11 mouse cellular contexts compared by ENCODE assay signal in genomic region chr17:45896142-45896921, GRCm38 (mm10).
DNase-seq lines count a peak whose midpoint lies in the region; ATAC-seq lines count a peak whose summit lies in the region.
"Had no signal": no experiment of that assay in that cellular context is flagged by ENCODE, and none has a peak within 500 bp of the region (broad histone marks: within the 10 kb centered on the region; RNA-seq: fewer than 3 reads in every experiment).

No protein-coding gene starts in this region.

- peak overlapping the region; percentile 56 for H3K27ac ChIP-seq in forebrain, embryonic 10.5 days
- no peak overlapping the region for H3K27ac ChIP-seq in forebrain, embryonic 13.5 days
- no peak overlapping the region for H3K27ac ChIP-seq in lung, embryonic 15.5 days
- H3K27ac ChIP-seq in hindbrain, embryonic 13.5 days: peak overlapping the region; percentile 46
- H3K27ac ChIP-seq in neural tube, embryonic 13.5 days (replicated peaks): peak overlapping the region; percentile 14; the same call in 1 of the 2 replicates
- H3K27ac ChIP-seq: layer of hippocampus, adult 2 months; limb, embryonic 15.5 days had no signal

- H3K27me3 ChIP-seq in forebrain, embryonic 10.5 days (ENCODE audit: poor library complexity, severe bottlenecking): peaks cover 84% of the 10 kb centered on the region
- H3K27me3 ChIP-seq in forebrain, embryonic 13.5 days: no peaks in the 10 kb centered on the region
- H3K27me3 ChIP-seq in lung, embryonic 15.5 days: 0 out of 2 replicates have a peak, but pooled peaks cover 2% of the 10 kb centered on the region
- H3K27me3 ChIP-seq in hindbrain, embryonic 13.5 days: no peaks in the 10 kb centered on the region
- H3K27me3 ChIP-seq in neural tube, embryonic 13.5 days: no peaks in the 10 kb centered on the region; the same call in 1 of the 2 replicates
- H3K27me3 ChIP-seq: limb, embryonic 15.5 days had no signal

- H3K4me2 ChIP-seq in forebrain, embryonic 13.5 days: no peak overlapping the region
- H3K4me2 ChIP-seq in lung, embryonic 15.5 days: no peak overlapping the region
- no peak overlapping the region for H3K4me2 ChIP-seq in hindbrain, embryonic 13.5 days
- H3K4me2 ChIP-seq in neural tube, embryonic 13.5 days: no peak overlapping the region
- H3K4me2 ChIP-seq: limb, embryonic 15.5 days had no signal

- H3K9me3 ChIP-seq in forebrain, embryonic 10.5 days: peaks cover 10% of the 10 kb centered on the region
- H3K9me3 ChIP-seq in forebrain, embryonic 13.5 days (replicated peaks): no peaks in the 10 kb centered on the region
- H3K9me3 ChIP-seq in lung, embryonic 15.5 days: no peaks in the 10 kb centered on the region
- H3K9me3 ChIP-seq in hindbrain, embryonic 13.5 days: no peaks in the 10 kb centered on the region
- H3K9me3 ChIP-seq in neural tube, embryonic 13.5 days: no peaks in the 10 kb centered on the region
- H3K9me3 ChIP-seq: limb, embryonic 15.5 days had no signal

- no peak for DNase-seq in forebrain, embryonic 10.5 days (ENCODE audit: extremely low spot score, low spot score)
- no peak for DNase-seq in lung, adult 18-20 months
- DNase-seq in thymus, postnatal 14 days: no peak
- DNase-seq: thymus, adult 18-20 months had no signal

- no peak; the same call in 1 of the 2 replicates for ATAC-seq in forebrain, embryonic 13.5 days
- peak; percentile 39; the same call in 1 of the 2 replicates for ATAC-seq in lung, embryonic 15.5 days (ENCODE audit: borderline replicate concordance, extremely low read depth, low FRiP score, low TSS enrichment)
- peak; percentile 49; the same call in 1 of the 2 replicates for ATAC-seq in hindbrain, embryonic 13.5 days (ENCODE audit: low FRiP score)
- ATAC-seq in neural tube, embryonic 13.5 days (ENCODE audit: low read depth): peak; percentile 62; the same call in 1 of the 2 replicates
- no peak for ATAC-seq in erythroid progenitor cell, adult 5-6 weeks (replicated peaks; ENCODE audit: low FRiP score, poor library complexity, severe bottlenecking)

- no peaks in the 10 kb centered on the region for H3K36me3 ChIP-seq in forebrain, embryonic 10.5 days (replicated peaks)
- H3K36me3 ChIP-seq in forebrain, embryonic 13.5 days (ENCODE audit: poor library complexity, severe bottlenecking): no peaks in the 10 kb centered on the region
- H3K36me3 ChIP-seq in lung, embryonic 15.5 days: no peaks in the 10 kb centered on the region
- H3K36me3 ChIP-seq in hindbrain, embryonic 13.5 days: no peaks in the 10 kb centered on the region
- H3K36me3 ChIP-seq in neural tube, embryonic 13.5 days: no peaks in the 10 kb centered on the region
- H3K36me3 ChIP-seq: limb, embryonic 15.5 days had no signal

- no peak overlapping the region for H3K4me3 ChIP-seq in forebrain, embryonic 10.5 days
- no peak overlapping the region for H3K4me3 ChIP-seq in forebrain, embryonic 13.5 days
- no peak overlapping the region for H3K4me3 ChIP-seq in lung, embryonic 15.5 days
- no peak overlapping the region for H3K4me3 ChIP-seq in hindbrain, embryonic 13.5 days
- no peak overlapping the region for H3K4me3 ChIP-seq in neural tube, embryonic 13.5 days
- H3K4me3 ChIP-seq: layer of hippocampus, adult 2 months; limb, embryonic 15.5 days had no signal

- H3K9ac ChIP-seq in forebrain, embryonic 13.5 days: no peak overlapping the region
- H3K9ac ChIP-seq in lung, embryonic 15.5 days: no peak overlapping the region
- H3K9ac ChIP-seq in hindbrain, embryonic 13.5 days: no peak overlapping the region
- no peak overlapping the region for H3K9ac ChIP-seq in neural tube, embryonic 13.5 days
- H3K9ac ChIP-seq: limb, embryonic 15.5 days had no signal

- WGBS in forebrain, embryonic 10.5 days: 39% methylated on average over 12 of the region's 12 CpGs
- WGBS in forebrain, embryonic 13.5 days: 27% methylated on average over 12 of the region's 12 CpGs
- 47% methylated on average over 12 of the region's 12 CpGs for WGBS in lung, embryonic 15.5 days
- 45% methylated on average over 12 of the region's 12 CpGs for WGBS in hindbrain, embryonic 13.5 days
- WGBS in neural tube, embryonic 13.5 days: 38% methylated on average over 12 of the region's 12 CpGs

- peaks cover 28% of the 10 kb centered on the region for H3K4me1 ChIP-seq in forebrain, embryonic 10.5 days
- H3K4me1 ChIP-seq in forebrain, embryonic 13.5 days: peaks cover 14% of the 10 kb centered on the region
- peaks cover 12% of the 10 kb centered on the region; the same call in 1 of the 2 replicates for H3K4me1 ChIP-seq in lung, embryonic 15.5 days
- peaks cover 23% of the 10 kb centered on the region for H3K4me1 ChIP-seq in hindbrain, embryonic 13.5 days (replicated peaks)
- H3K4me1 ChIP-seq in neural tube, embryonic 13.5 days (replicated peaks): peaks cover 23% of the 10 kb centered on the region

Comparison
In these comparisons a context has a peak if more than half of its experiments do, and no peak if none do; other contexts are left out.
1. H3K27ac ChIP-seq: peak in forebrain, embryonic 10.5 days (single experiment), hindbrain, embryonic 13.5 days (single experiment) and neural tube, embryonic 13.5 days (single experiment); none in forebrain, embryonic 13.5 days (single experiment) and lung, embryonic 15.5 days (single experiment).
2. ATAC-seq: peak in lung, embryonic 15.5 days (single experiment), hindbrain, embryonic 13.5 days (single experiment) and neural tube, embryonic 13.5 days (single experiment); none in forebrain, embryonic 13.5 days (single experiment) and erythroid progenitor cell, adult 5-6 weeks (single experiment).